Mouse (Mus musculus) right cerebral cortex, postnatal 10 days (tissue): ENCODE data around the gene Psmb9.
"Not testable (repeated sequence)": the region's sequence is repeated elsewhere in the genome, so short reads cannot be mapped to it uniquely, and the experiment has no call there.

ENCODE experiments used
- DNase-seq, 2 experiments: peaks; one replicate each; pipeline ENCODE4 v3.0.0; 2021; ENCODE audit warnings: low spot score in 2 of 2

Gene Psmb9

DNA sequence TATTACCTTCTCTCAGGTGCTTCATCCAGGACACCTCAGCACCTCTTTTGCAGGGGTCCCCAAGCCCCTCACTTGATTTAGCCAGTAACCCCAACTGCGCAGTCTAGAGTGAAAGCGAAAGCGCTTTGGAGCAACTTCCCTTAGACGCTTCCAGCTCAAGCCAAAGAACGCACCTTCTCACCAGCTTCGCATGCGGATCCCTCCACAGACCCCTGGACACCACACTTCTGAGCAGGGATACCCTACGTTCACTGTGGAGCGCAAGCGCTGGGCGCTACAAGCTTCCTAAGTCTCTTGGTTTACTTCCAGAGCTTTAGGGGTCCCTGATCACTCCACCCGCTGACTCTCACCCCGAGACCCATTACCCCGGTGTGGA, 691 bp downstream of the Psmb9 start:
- no peak for DNase-seq

DNA sequence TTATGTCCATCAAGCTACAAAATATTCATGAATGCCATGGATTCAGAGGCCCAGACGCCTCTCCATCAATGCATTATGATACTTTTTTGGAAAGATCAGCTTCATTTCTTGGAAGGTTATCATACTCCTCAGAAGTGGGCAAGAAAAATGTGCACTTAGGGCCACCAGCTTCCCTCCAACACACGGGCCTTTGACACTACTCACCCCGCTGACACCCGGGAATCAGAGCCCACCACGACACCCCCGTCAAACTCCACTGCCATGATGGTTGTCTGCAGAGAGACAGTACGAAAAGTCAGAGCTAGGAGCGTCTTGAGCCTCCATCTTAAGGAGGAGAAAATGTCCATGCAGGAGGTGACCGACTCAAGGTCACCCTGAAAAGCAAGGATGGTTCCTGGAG, 2.0 kb downstream of the Psmb9 start:
- DNase-seq: no peak

DNA sequence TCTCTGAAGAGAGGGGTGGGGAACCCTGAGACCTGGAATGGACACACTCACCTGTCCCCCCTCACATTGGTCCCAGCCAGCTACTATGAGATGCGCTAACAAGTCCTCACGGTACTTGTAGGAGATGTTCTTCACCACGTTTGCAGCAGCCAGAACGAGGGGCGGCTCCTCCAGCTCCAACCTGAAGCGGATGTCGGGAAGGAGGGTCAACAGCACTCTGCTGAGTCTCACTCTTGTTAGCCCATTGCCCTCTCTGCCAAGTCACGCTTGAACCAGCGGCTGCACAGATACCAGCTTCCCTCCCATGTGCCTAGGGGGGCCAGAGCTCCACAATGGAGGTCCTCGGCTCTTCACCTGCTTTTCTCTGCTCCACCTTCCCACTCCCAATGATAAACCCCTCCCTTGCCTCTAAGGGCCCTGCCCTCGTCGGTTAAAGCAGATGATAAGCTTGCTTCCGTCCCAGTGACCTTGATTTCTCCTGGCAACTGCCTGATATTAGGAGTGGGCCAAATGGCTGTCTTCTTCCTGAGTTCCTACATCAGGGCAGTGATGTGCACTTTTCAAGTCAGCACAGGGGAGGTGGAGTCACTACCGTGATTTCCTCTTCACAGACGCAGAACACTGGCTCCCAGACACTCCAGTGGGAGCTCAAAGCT, 3.9 kb downstream of the Psmb9 start:
- no peak for DNase-seq

DNA sequence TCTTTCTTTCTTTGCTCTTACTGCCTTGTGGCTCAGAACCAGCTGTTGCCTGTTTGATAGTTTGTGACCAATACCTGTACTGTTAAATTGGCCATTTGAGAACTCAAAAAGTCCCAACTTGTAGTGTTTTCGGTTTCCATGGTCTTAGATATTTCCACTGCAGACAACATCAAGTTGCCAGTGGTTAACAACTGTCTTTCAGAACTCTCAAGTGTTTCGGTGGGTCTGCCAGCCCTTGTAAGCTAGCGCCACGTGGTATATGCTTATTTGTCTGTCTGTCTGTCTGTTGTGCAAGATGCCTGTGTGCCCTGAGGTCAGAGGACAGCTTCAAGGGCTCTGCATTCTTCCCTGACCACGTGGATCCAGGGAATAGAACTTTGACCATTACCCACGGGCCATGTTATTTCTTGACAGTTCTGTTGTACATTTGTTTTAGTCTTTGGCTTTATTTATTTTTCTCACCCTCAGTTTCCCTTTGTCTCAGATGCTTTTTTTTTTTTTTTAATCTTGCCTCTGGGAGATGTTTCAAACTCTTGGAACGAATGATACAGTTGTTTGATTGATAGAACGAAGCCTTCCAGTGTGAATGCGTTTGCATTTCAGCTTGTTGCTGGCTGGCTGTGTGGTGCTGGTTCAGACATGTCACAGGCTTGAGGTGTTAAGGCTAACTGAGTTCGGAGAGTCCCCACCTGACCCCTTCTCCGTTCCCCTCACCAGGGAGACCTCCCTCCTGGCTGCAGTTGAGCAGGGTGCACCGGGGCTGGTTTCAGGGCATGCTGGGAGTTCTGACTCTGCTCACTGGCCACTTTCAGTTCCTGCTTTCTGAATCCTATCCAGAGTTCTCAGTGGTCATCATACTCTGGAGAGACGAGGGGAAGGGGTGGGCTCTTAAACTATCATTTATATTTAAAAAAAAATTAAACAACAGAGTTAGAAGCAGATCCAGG, 7.4 kb downstream of the Psmb9 start:
- no peak for DNase-seq

DNA sequence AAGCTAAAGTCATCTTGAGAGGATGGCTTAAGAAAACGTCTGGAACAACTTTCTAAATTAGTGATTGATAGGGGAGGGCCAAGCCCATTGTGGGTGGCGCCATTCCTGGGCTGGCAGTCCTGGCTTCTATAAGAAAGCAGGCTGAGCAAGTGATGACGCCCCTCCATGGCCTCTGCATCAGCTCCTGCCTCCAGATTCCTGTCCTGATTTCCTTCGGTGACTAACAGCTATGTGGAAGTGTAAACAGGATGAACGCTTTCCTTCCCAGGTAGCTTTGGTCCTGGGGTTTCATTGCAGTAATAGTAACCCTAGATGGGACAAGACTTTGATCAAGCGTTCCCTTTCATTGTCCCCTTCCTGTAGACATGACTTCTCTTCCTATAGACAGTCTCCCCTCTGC, 8.5 kb downstream of the Psmb9 start:
- no peak for DNase-seq

DNA sequence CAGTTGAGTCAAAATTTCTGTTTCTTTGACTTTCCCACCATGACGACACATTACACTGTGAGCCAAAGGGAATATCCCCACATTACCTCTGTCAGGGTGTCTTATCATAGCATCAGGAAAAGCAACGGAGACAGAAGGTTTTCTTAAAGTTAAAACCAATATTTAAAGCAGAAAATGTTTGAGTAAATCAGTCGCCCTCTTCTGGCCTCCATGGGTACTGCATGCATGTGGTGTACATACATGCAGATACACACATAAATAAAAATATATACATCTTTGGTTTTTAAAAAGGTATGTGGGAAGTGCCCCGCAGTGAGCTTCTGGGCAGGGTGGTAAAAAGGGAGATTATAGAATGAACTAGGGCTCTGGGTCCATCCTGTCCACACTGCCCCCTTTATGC, 10.4 kb downstream of the Psmb9 start:
- DNase-seq: no peak

DNA sequence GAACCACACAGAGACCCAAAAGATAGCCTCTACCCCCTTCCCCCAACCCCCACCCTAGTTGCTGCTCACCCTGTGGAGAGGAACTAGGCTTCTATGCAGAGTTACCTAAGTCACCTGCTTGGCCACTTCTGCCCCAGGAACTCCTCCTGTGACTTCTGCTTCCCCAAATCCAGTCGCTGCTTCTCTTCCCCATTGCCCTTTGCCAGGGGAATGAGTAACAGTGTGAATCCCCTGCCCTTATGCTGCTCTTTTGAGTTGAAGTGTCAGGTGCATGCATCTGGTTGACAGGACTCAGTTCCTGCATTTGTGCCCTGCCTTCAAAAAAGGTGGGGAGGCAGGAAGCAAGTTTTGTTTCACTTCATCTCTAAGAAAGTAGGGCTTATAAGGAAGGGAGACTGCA, 13.5 kb downstream of the Psmb9 start:
- DNase-seq: no peak

DNA sequence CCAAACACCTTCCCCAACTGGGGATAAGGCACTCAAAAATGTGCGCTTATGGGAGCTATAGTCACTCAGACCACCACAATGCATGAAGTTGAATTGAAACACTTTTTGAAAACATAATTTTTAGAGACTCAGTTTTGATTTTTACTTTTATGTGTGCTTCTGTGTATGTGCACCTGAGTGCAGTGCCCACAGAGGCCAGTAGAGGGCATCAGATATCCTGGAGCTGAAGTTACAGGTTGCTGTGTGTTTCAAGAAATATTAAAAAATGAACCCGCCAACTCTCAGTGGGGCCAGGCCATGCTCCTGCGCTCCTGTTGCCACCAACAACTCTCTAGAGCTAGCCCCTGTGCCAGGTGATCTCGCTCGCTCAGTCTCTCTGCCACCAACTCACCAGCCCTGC, 15.0 kb downstream of the Psmb9 start:
- DNase-seq: no peak

DNA sequence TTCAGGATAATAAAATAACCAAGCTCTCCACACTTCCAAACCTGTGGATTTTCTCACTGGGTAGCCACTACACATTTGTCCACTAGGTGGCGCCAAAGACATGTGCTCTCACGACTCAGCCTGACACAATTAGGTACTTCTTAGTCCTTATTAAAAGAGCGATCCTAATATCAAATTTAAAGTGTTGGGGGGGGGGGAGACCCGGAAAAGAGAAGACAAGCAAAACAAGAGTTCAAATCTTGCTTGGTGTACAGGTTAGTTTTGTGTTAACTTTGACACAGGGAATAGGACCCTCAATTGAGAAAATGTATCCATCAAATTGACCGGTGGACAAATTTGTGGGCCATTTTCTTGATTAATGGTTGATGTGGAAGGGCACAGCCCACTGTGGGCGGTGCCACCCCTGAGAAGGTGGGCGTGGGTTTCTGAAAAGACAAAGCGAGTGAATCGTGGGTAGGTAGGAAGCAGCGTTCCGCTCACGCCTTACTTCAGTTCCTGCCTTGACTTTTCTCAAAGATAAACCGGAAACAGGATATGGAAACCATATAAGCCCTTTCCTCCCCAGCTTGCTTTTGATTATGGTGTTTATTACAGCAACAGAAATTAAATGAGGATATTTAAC, 16.6 kb downstream of the Psmb9 start:
- DNase-seq: peak; percentile 84 to 86

DNA sequence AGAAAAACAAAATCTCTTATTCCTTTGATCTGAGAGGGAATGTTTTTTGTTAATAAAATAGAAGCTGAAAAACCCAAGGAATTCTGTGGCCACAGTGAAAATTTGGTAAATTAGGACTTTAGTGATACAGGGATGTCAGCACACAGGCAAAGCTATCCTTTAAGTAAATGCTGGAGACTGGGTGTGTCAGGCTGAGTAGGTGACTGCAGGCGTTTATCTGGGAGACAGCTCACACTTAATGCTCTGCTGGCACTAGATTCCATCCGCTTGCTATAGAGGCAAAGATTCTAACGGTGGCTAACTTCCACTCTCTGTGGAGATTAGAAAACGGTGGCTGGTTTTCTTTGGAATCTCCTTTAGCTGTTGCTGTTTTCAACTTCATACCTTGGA, 17.1 kb downstream of the Psmb9 start:
- DNase-seq: no peak

DNA sequence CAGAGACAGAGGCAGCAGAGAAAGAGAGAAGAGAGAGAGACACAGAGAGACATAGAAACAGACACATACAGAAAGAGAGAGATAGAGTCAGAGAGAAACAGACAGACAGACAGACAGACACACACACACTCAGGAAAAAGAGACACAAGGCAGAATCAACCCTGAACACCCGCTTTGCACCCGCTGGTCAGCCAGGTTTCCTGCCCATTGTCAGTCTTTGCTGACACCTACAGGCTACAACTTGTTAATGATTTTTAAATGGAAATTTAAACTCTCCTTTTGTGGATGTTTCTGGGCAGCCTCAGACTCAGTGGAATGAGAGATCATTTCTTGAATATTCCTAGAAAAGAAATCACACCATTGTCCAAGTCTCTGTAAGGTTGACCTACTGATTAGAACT, 18.3 kb downstream of the Psmb9 start:
- peak in 1 of 2 experiments; percentile 46 for DNase-seq

DNA sequence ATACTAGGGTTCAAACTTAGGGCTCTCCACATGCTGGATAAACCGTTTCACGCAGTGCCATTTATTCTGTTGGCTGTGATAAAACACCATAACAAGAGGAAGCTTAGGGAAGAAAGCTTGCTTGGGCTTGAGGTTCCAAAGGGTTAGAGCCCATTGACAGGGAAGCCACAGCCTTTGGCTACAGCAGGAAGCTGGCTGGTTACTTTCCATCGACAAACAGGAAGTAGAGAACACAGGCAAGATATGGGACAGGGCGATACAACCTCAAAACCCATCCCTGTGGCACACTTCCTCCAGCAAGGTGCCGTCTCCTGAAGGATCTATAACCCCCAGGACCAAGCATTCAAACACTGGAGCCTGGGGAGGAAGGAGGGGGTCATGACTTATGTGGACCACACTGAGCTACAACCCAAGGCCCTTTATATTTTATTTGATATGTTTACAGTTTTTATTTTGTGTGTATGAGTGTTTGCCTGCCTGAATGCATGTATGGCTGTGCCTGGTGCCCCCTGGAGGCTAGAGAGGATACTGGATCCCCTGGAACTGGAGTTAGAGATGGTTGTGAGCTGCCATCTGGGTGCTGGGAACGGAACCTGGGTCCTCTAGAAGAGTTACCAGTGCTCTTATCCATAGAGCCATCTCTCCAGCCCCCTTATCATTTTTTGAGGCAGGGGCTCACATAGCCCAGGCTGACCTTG, 22.4 kb downstream of the Psmb9 start:
- no peak for DNase-seq

DNA sequence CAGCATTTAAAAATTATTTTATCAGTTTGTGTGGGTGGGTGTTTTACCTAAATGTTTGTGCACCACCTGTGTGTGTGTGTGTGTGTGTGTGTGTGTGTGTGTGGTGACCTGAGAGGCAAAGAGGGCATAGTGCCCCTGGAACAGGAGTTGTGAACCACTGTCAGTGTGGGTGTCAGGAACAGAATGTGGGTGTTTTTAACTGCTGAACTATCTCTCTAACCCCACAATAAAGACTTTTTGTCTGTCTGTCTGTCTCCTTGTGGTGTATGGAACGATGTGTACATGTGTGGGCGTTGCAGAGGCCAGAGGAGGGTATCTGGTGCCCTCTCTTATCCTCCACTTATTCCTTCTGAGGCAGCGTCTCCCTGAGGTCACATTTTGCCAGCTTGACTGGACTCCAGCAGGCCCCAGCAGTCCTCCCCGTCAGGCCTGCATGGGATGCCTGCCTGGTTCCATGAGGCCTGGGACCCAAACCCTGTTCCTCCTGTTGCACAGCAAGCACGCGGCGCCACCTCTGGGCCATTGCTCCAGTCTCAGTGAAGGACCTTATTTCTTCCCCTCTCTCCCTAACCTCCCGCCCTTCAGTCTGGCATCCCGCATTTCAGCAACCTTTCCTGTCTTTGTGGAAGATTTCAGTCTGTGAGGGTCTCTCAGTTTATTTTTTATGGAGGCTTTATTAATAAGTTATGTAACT, 23.2 kb downstream of the Psmb9 start:
- peak in 1 of 2 experiments; percentile 54 for DNase-seq

DNA sequence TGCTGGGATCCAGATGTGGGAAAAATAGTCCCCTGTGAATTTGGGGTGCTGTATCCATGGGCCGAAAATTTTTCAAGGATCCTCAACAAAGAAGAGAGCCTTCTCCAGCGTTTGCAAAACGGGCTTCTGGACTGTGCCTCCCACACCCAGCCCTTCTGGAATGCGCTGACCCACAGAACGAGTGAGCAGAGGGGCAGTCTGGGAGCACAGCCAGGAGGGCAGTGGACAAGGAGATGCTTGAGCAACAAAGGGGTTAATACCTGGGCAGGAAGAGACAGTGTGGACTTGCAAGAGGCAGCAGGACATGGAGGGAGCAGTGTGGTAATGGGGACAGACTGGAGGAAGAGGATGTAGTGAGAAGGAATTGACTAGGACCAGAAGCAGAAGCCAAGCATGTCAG, 32.0 kb downstream of the Psmb9 start:
- no peak for DNase-seq

DNA sequence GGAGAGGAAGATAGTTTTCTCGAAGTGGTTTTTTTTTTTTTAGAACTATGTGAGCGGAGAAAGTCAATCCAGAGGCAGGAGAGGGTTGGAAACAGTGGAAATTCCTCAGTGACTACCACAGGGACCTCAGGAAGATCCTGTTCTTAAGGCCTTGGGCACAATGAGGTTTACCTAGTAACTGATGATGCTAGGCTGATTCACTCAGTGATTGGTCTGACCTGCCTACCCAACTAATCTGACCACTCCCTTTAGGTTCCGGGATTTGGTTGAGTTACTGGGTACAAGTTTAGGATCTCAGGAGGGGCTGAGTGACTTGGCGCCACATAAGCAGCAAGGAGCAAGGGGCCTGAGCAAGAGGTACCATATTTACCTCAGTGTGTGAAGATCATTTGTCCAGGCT, 34.6 kb downstream of the Psmb9 start, which contains the start of gene H2-DMb1:
Gene H2-DMb1, plus strand, starts transcription at position 150 of the 400 bp plus-strand sequence.
- DNase-seq: peak; percentile 64 to 65

DNA sequence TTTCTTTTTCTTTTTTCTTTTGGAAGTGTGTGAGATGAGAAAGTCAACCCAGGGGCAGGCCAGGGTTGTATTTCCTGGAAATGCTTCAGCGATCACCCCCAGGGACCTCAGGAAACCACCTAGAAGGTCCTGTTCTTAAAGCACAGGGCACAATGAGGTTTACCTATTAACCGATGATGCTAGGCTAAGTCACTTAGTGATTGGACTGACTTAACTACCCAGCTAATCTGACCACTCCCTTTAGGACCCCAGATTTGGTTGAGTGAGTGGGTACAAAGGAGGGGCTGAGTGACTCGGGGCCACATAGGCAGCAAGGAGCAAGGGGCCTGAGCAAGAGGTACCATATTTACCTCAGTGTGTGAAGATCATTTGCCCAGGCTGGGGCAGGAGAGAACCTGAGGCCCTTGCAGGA, 42.6 kb downstream of the Psmb9 start:
- no peak for DNase-seq

DNA sequence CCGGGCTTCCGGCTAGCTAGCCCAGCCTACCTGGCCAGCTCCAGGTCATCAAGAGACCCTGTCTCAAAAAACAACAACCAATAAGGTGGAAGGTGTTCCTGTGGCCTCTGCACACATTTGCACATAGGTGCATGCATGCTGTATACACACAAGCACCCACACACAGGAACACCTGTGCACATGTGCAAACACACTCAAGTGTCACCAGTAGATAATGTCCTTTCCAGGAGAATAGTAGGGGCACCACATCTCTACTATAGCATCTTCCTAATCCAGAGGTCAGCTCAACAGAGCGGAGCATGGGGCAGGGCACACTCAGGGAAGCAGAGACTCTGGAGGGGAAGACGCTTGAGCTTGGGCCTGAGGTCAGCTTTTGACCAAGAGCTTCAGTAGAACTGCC, 43.3 kb downstream of the Psmb9 start:
- DNase-seq: not testable (repeated sequence)

DNA sequence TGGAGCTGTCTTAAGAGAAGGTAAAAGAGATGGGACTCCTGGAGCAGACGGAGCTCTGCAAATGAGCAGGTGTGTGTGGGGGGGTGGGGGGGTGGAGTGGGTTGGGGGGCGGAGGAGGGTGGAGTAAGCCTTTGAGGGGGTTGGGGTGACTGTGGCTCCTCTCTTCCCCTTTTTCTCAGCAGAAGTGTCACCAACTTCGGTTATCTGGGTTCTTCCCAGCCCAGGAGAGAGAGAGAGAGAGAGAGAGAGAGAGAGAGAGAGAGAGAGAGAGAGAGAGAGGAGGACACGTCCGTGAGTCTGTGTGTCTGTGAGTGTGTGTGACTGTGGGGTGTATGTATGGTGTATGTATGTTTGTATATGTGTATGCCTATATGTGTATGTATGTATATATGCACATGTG, 44.1 kb downstream of the Psmb9 start:
- DNase-seq: no peak

DNA sequence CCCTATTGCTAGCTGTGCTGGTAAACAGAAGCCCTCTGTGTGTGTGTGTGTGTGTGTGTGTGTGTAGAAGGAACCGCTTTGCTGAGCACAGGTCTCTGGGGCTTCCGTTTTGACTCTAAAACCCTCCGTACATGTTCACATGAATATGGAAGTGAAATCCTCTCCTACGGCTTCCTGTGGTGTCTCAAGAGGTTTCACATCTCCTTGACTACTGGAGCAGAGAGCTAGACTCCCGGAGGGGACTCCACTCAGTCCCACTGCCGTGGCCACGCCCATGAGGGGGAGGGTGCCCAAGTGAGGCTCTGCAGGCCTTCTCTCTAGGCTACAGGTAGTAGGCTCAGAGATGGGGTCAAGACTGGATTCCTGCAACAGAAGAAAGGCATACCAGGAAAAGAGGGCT, 44.5 kb downstream of the Psmb9 start, which contains the start of gene H2-DMb2:
Gene H2-DMb2, plus strand, starts transcription at position 275 of the 400 bp plus-strand sequence.
- DNase-seq: peak; percentile 53 to 57

DNA sequence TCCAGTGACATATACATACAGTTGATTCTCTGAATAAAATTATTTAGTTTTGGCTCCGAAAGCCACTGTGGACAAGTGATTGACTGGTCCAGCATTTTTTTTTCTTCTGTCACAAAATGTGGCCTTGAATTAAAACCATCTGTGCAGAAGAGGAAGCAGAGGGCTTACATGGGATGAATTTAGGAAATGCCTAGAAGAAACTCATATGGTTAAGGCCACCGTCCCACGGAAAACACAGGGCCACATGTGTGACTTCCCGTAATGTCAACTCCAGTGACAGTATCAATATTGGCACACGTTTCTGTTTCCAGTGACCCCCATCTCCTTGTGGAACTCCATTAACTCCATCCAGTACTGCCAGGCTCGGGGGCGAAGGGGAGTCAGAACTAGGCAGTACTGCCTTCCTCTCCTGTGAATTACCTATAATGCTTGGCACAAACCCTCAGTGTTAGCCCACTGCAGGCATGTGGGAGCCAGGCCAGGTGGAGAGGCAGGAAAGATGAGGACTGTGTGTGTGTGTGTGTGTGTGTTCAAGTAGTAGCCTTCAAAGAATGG, 45.0 kb downstream of the Psmb9 start:
- no peak for DNase-seq

DNA sequence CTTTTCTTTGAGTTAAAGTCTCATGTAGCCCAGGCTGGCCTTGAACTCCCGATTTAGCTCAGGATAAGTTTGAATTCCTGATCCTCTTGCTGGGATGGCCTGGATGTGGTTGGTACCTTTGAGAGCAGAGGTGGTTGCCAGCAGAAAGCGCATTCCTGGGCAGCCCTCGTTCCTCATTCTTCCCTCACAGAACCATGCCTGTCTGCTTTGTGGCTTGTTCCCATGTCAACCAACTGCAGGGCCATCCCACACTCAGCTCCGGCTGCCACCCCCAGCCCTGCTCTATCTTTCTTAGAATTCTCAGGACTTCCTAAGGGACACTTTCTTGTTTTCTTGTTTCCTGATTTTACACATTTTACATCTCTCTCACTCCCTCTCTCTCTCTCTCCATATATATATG, 46.1 kb downstream of the Psmb9 start:
- peak in 1 of 2 experiments; percentile 59 for DNase-seq
